Mouse (Mus musculus): ENCODE measurements around the gene Morf4l1.

Gene Morf4l1

GRCm38 (mm10) chr9:90125416-90126099 is 11.0 kb upstream of the Morf4l1 start:
- no peak for TF ChIP-seq GATA4 (IDR thresholded peaks at IDR 0.05; ENCODE audit: insufficient replicate concordance, low read length)

GRCm38 (mm10) chr9:90124873-90125245 is 10.3 kb upstream of the Morf4l1 start:
- TF ChIP-seq GATA4 (IDR thresholded peaks at IDR 0.05; ENCODE audit: insufficient replicate concordance, low read length): no peak; the same call in 1 of the 2 replicates

DNA sequence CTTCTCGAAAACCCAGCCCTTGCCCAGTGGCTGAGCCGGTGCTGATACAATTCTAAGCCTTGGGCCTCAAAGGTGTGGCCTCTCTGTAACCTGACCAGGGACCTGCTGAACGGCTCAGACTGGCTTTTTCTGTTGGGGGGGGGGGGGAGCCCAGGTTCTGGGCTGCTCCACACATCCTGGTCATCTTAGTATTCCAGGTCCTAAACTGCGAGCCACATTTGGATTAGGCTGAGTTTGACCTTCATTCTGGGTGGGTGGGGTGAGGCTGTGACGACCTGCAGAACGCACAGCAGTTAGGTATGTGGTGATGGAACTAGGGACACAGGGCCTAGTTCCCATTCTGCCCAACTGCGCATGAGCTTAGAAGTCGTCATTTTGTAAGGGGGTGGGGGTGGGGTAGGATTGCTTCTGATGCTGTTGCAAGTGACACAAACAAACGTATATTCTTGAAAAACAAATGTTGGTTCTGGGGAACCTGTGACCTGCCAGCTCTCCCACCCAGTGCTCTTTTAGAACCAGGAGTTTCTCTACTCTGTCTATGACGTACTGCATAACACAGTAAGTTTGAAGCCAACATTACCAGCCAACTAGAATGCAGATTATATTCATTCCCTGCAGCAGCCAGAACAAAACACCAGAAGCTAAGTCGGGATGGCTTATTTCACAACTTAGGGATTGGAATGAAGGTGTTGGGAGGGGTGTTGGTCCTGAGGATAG is 9.7 kb upstream of the Morf4l1 start:
- TF ChIP-seq GATA4 (IDR thresholded peaks at IDR 0.05; ENCODE audit: insufficient replicate concordance, low read length): no peak

- no peak for TF ChIP-seq GATA4 (IDR thresholded peaks at IDR 0.05; ENCODE audit: insufficient replicate concordance, low read length)
These were observed 7.7 kb upstream of the Morf4l1 start for GRCm38 (mm10) chr9:90122246-90122740.

GRCm38 (mm10) chr9:90117234-90117633 is 2.7 kb upstream of the Morf4l1 start:
- TF ChIP-seq GATA4 (IDR thresholded peaks at IDR 0.05; ENCODE audit: insufficient replicate concordance, low read length): no peak

DNA sequence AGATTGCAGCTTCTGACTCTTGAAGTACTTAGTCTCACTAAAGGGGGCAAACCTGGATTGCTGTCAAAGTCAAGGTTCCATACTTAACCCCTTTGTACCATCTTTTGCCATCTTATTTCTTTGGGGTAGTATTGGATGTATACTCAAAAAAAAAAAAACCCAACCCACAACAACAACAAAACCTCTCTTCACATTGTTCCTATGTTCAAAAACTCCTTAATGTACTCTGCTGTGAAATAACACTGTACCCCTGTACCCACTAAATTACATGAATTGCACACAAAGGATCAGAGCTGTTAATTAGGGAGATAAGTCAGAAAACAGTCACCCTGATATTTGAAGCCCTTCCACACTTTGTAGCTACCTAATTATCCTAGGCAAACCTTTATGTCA is 730 bp upstream of the Morf4l1 start:
- no peak for TF ChIP-seq GATA4 (IDR thresholded peaks at IDR 0.05; ENCODE audit: insufficient replicate concordance, low read length)

GRCm38 (mm10) chr9:90113651-90114566 is 665 bp downstream of the Morf4l1 start:
- no peak; the same call in 1 of the 2 replicates for TF ChIP-seq GATA4 (IDR thresholded peaks at IDR 0.05; ENCODE audit: insufficient replicate concordance, low read length)

GRCm38 (mm10) chr9:90113151-90113550 is 1.4 kb downstream of the Morf4l1 start:
- no peak for TF ChIP-seq GATA4 (IDR thresholded peaks at IDR 0.05; ENCODE audit: insufficient replicate concordance, low read length)

- no peak for TF ChIP-seq GATA4 (IDR thresholded peaks at IDR 0.05; ENCODE audit: insufficient replicate concordance, low read length)
These were observed 5.2 kb downstream of the Morf4l1 start for GRCm38 (mm10) chr9:90109386-90109785.

DNA sequence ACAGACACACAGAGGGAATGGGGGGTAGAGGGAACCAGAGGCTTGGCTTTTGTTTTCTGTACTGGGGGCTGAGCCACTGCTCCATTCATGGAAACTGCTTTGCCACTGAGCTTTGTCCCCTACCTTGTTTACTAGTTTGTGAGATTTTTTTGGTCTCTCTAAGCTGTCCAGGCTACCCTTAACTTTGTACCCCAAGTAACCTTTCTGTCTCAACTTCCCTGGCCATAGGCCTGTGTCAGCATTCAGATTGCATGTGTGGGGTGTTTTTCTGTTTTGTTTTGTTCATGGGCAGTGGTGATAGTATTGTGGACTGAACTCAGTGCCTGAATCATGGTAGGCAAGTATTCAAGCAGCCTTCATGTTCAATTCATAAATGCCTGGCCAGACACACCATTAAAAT is 6.3 kb downstream of the Morf4l1 start:
- no peak for TF ChIP-seq GATA4 (IDR thresholded peaks at IDR 0.05; ENCODE audit: insufficient replicate concordance, low read length)

DNA sequence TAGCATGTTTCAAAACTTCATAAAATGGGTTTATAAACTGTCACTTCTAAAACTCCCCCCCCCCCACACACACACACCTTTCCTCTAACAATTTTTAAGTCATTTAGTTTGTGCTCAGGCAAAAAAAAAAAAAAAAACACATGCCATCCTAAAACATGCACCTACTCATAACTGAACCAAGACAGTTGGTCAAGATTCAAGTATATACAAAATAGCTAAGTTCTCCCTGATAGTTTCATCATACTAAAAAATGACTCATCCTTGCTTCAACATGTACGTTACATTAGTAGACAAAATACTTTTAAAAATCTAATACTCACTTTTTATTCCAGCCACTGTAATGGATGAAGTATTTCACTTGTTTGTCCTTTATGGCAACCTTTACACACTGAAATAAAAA is 7.7 kb downstream of the Morf4l1 start:
- TF ChIP-seq GATA4 (IDR thresholded peaks at IDR 0.05; ENCODE audit: insufficient replicate concordance, low read length): no peak

DNA sequence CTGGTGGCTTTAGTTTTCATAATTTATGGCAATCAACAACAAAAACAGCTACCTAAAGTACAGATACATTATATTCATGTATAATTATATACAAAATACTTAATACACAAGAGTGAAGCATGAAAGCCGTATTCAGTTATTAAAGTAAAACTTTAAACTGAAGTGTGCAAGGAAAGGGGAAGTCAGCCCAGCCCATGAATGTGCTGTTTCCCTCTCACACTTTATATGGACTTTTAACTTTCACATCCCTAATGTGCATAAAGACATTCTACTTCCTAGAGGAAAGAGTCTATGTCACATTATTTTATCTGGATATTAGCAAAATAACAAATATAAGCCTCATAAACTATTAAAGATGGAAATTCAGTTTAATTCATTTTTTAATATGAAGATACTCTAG is 9.1 kb downstream of the Morf4l1 start:
- no peak for TF ChIP-seq GATA4 (IDR thresholded peaks at IDR 0.05; ENCODE audit: insufficient replicate concordance, low read length)

DNA sequence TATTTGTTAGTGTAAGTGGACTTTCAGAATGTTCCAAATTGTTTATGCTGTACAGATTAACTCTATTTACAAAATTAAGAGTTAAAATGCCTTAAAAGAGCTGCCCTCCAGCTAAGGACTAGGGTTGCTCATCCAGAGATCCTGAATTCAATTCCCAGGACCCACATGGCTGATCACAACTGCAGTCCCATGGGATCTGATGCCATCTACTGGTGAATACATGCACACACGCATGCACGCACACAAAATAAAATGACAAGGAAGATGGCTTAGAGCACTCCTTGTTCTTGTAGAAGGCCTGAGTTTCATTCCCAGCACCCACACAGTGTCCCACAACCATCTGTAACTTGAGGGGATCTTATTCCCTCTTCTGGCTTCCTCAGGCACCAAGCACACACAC is 13.8 kb downstream of the Morf4l1 start:
- TF ChIP-seq GATA4 (IDR thresholded peaks at IDR 0.05; ENCODE audit: insufficient replicate concordance, low read length): no peak

DNA sequence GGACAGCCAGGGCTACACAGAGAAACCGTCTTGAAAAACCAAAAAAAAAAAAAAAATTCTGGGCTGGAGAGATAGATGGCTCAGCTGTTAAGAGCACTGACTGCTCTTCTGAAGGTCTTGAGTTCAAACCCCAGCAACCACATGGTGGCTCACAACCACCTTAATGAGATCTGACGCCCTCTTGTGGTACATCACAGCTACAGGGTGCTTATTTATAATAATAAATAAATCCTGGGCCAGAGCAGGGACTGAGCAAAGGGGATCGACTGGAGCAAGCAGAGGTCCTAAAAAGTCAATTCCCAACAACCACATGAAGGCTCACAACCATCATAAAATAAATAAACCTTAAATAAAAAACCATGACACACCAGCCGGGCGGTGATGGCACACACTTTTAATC is 15.6 kb downstream of the Morf4l1 start:
- no peak for TF ChIP-seq GATA4 (IDR thresholded peaks at IDR 0.05; ENCODE audit: insufficient replicate concordance, low read length)

DNA sequence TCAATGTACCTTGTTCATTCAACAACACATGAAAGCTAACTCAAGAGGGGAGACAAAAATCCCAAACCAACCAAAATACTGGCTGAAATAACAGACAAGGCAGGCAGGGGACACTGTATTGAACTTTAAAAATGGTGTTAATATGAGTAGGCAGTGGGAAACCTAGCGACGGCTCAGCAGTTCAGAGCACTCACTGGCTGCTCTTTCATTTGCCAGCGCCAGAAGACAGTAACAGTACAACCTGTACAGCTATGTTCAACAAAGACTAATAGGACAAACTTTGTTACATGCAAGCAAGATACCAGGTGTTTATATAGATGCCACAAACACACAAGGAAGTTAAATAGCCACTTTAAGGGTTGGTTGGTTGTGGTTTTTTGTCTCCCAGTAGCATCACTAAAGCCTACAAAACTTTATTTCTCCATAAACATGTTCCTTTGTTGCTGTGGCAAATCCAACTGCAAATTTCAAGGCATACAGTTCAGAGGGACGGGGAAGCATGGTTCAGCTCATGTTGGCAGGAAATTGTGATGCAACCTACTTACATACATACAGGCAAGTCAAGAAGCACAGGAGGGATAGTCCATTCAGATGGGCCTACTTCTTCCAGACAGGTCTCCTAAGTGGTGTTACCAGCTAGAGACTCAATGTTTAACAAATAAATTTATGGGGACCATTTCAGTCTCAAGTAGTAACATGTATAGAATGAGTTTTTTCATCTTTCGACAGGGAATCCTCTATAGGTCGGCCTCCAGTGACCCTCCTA is 25.1 kb downstream of the Morf4l1 start:
- no peak for TF ChIP-seq GATA4 (IDR thresholded peaks at IDR 0.05; ENCODE audit: insufficient replicate concordance, low read length)

All from liver, adult (tissue).